Mouse (Mus musculus) liver, adult 2 months (tissue): ENCODE results near the gene Safb2. TPM values are rescaled to one million over a fixed set of nuclear protein-coding genes. Genes with fewer than 3 reads are reported as not detected.

Source experiments
- DNase-seq: peaks from one replicate; pipeline ENCODE4 v3.0.0-alpha.2; 2011; ENCODE audit warnings: low read depth, low spot score; ENCODE audit errors: extremely low read depth
- H3K27ac ChIP-seq: fragments of 200-500 bp; replicated peaks from 2 replicates; pipeline ENCODE4 v1.5.1; 2012; ENCODE audit warnings: low read depth, mild to moderate bottlenecking, control low read depth, inconsistent platforms, low read length; ENCODE audit not compliant: insufficient read depth
- H3K27me3 ChIP-seq: fragments of 200-500 bp; 2 replicates; pipeline ENCODE4 v1.6.1; 2012; ENCODE audit warnings: mild to moderate bottlenecking, moderate library complexity, low read length, inconsistent platforms; ENCODE audit not compliant: control insufficient read depth, insufficient read depth
- H3K36me3 ChIP-seq: fragments of 200-500 bp; 2 replicates; pipeline ENCODE4 v1.6.1; 2012; ENCODE audit warnings: low read length, inconsistent platforms; ENCODE audit not compliant: control insufficient read depth, insufficient read depth
- H3K4me1 ChIP-seq: fragments of 200-500 bp; 2 replicates; pipeline ENCODE4 v1.6.1; 2011; ENCODE audit warnings: low read length; ENCODE audit not compliant: control insufficient read depth, insufficient read depth
- H3K4me3 ChIP-seq: fragments of 200-500 bp; 2 replicates; pipeline ENCODE4 v1.5.1; 2011; ENCODE audit warnings: low read depth, mild to moderate bottlenecking, control low read depth, low read length, moderate library complexity; ENCODE audit not compliant: insufficient read depth
- H3K79me2 ChIP-seq: fragments of 200-500 bp; 2 replicates; pipeline ENCODE4 v1.6.1; 2012; ENCODE audit warnings: inconsistent platforms, mild to moderate bottlenecking, low read length, moderate library complexity; ENCODE audit not compliant: control insufficient read depth, insufficient read depth
- H3K9ac ChIP-seq: fragments of 200-500 bp; 2 replicates; pipeline ENCODE4 v1.6.1; 2012; ENCODE audit warnings: low read depth, mild to moderate bottlenecking, control low read depth, inconsistent platforms, low read length
- CTCF ChIP-seq: fragments of 200-500 bp; IDR thresholded peaks from 2 replicates; pipeline ENCODE4 v1.5.1; 2011; ENCODE audit warnings: low read depth, low read length, control low read depth
- POLR2A ChIP-seq: fragments of 200-500 bp; IDR thresholded peaks from 2 replicates; pipeline ENCODE4 v1.6.1; 2011; ENCODE audit warnings: low read length, control low read depth; ENCODE audit not compliant: insufficient read depth; ENCODE audit errors: extremely low read depth
- WGBS: fragments of 180-500 bp; shearing (Covaris S2); methylation state at CpG from one replicate; pipeline ENCODE4 v1.1.7; 2018; 5-methylcytosine and 5-hydroxymethylcytosine counted together
- polyA plus RNA-seq: library from polyadenylated mRNA; depleted of rRNA; stranded (reverse); fragments of >200 nt; gene quantifications from 2 replicates; pipeline ENCODE4 v1.2.3, GENCODE M21; 2012
- total RNA-seq: library from RNA; depleted of rRNA; stranded (reverse); fragments of >200 nt; gene quantifications from 2 replicates; pipeline ENCODE4 v1.2.3, GENCODE M21; 2014

The Safb2 gene
- total and polyA plus RNA-seq, 2 experiments: 32.8 to 62.3 TPM

DNA sequence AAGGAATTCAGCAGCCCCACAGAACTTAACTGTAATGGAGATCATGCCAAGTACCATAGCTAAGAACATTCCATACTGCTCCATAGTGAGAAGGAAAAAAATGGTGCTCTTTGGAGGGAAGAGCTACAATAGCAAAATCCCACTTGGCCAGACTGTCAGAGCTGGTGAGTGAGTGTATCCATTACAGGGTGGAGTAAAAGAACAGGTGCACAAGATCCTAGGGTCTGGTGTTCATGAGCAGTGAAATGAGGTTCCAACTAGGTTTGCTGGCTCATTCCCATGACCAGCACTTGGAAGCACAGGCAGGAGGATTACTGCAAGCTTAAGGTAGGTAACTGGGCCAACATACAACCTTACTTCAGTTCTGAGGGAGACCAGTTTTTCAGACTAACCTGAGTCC is 8.2 kb upstream of the Safb2 start:
- H3K36me3 ChIP-seq: peaks cover 68% of the 10 kb centered on the region

DNA sequence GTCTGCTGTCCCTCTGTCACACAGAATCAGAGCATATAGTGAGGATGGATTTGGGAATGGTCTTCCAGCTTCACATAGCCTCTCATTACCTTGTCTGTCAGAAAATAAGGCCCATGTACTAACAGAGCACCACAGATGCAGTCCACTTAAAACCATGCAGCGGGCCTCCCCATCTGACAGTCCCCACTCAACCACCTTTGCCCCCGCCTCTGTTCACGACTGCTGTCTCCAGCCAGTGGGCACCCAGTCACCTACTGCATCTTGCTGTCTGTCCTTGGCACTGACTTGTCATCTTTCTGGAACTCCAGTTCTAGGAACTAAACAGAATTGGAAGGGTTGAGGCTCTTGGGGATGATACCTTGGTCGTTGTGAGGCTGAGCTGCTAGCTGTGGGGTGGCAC is 4.5 kb upstream of the Safb2 start:
- peaks cover 14% of the 10 kb centered on the region for H3K4me1 ChIP-seq
- no peak for DNase-seq
- no peaks in the 10 kb centered on the region for H3K27me3 ChIP-seq
- no peak overlapping the region for H3K4me3 ChIP-seq
- no peak overlapping the region for H3K9ac ChIP-seq
- H3K36me3 ChIP-seq: peaks cover 41% of the 10 kb centered on the region
- peaks cover 58% of the 10 kb centered on the region for H3K79me2 ChIP-seq
- TF ChIP-seq CTCF (no peak), POLR2A (no peak)
- 67% methylated on average over 4 of the region's 4 CpGs for WGBS
- H3K27ac ChIP-seq: no peak overlapping the region

More for the DNA sequence above, 8.2 kb upstream of the Safb2 start:
- H3K4me3 ChIP-seq: no peak overlapping the region
- H3K27ac ChIP-seq: no peak overlapping the region
- H3K27me3 ChIP-seq: no peaks in the 10 kb centered on the region
- 0 out of 2 replicates have a peak, but pooled peaks cover 5% of the 10 kb centered on the region for H3K4me1 ChIP-seq
- H3K79me2 ChIP-seq: peaks cover 41% of the 10 kb centered on the region
- no peak overlapping the region for H3K9ac ChIP-seq
- DNase-seq: no peak
- TF ChIP-seq POLR2A (no peak), CTCF (no peak)

DNA sequence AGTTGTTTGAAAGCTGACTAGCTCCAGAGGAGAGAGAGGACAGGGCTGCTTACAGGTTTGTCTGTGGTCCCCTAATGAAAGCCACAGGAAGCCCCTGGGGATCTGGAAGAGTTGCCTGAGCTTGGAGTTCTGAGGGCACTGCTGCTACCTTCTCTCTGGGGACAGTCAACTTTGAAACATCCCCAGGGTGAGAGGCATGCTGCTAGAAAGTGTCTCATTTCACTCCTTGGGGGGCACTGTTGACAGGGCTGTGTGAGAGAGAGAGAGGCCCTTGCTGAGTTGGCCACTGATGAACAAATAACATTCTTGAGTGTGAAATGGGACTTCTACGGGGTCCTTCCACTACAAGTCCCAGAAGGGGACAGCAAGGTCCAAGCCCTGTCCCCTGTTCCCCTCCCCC is 3.4 kb upstream of the Safb2 start:
- H3K79me2 ChIP-seq: peaks cover 64% of the 10 kb centered on the region
- no peak overlapping the region for H3K9ac ChIP-seq
- H3K36me3 ChIP-seq: peaks cover 39% of the 10 kb centered on the region
- no peak overlapping the region for H3K27ac ChIP-seq
- H3K4me1 ChIP-seq: peaks cover 20% of the 10 kb centered on the region
- 71% methylated on average over 1 of the region's 1 CpGs for WGBS
- no peaks in the 10 kb centered on the region for H3K27me3 ChIP-seq
- TF ChIP-seq POLR2A (no peak), CTCF (no peak)
- no peak overlapping the region for H3K4me3 ChIP-seq
- no peak for DNase-seq

DNA sequence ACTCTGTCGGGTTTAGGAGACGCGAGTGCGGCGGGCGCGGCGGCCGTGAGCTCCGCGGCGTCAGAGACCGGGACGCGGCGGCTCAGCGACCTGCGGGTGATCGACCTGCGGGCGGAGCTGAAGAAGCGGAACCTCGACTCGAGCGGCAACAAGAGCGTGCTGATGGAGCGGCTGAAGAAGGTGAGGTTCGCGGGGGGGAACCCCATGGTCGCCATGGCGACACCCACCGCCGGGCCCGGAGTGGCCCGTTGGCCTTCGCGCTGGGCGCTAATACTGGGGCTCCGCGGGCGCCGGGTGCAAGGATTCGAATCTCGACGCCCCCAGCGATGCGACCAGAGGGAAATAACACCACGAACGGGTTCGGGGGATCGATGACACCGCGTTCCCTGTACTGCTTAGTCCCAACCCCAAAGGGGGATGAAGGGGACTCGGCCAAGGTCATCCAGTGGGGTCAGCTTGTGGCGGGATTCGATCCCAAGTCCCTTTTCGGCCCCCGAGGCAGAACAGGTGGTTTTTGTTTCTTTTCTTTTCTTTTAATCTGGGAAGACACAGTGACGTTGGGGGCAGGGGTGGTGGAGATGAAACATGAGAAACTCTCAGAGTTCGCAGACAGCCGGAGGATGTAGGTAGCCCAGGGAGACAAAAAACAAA is 911 bp upstream of the Safb2 start:
- Histone ChIP-seq H3K27ac (peak overlapping the region; percentile 82), H3K4me3 (peak overlapping the region; percentile 86), H3K36me3 (peaks cover 23% of the 10 kb centered on the region; the same call in 1 of the 2 replicates), H3K79me2 (peaks cover 68% of the 10 kb centered on the region), H3K9ac (peak overlapping the region; percentile 90), H3K27me3 (no peaks in the 10 kb centered on the region), H3K4me1 (peaks cover 25% of the 10 kb centered on the region)
- TF ChIP-seq POLR2A: no peak
- no peak for TF ChIP-seq CTCF
- DNase-seq: peak; percentile 30
- WGBS: under 1% methylated on average over 61 of the region's 61 CpGs

DNA sequence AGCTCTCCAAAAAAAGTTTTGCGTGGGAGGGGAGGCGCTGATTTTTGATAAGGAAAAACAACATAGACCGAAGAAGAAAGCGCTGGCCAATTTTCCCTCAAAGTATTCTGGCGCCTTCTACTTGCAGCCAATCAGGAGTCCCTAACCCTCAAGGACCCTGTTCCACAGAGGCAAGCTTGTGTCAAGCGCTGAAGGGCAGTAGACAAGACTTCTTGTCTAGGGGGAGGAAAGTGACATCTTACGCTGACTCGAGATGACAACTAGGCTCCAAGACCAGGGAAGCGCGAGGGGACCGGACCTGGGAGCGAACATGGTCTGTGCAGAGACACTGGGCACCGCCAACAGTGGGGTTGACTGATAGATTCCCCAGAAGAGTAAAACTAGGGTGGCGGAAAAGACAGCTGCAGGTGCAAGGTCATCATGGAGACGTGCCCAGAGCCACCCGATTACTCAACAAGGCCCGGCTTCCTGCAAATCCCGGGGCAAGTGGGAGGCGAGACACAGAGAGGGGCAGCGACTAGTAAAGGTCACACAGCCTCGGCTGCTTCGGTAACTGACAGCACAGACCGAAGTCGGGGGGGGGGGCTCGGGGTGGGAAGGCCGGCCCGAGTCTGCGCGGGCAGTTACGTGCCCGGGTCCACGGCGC is 651 bp downstream of the Safb2 start:
- Histone ChIP-seq H3K27me3 (no peaks in the 10 kb centered on the region), H3K27ac (peak overlapping the region; percentile 92), H3K4me1 (peaks cover 25% of the 10 kb centered on the region), H3K4me3 (peak overlapping the region; percentile 78), H3K9ac (peak overlapping the region; percentile 85), H3K79me2 (peaks cover 55% of the 10 kb centered on the region), H3K36me3 (peaks cover 23% of the 10 kb centered on the region; the same call in 1 of the 2 replicates)
- under 1% methylated on average over 33 of the region's 33 CpGs for WGBS
- TF ChIP-seq POLR2A: no peak
- TF ChIP-seq CTCF: no peak
- peak; percentile 74 for DNase-seq

DNA sequence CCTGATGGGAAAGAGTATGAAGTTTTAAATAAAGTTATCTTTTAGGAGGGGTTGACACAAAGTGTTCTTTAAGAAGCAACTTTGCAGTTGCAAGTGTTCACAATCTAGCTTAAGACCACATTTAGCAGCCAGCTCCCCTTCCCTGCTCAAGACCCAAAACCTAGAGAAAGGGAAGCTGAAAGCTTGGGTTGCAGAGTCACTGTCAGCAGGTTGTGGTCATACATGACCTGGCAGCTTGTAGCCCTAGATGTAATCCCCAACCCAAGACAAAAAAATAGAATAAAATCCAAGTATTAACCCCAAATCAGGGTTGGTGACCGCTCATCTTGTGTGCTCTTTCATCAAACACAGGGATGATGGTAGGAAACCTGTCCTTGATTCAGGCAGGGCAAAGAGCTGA is 1.3 kb downstream of the Safb2 start:
- peak overlapping the region; percentile 85 for H3K9ac ChIP-seq
- WGBS: 31% methylated on average over 1 of the region's 1 CpGs
- H3K27ac ChIP-seq: peak overlapping the region; percentile 92
- H3K4me3 ChIP-seq: peak overlapping the region; percentile 78
- TF ChIP-seq POLR2A: no peak
- no peak for TF ChIP-seq CTCF
- peaks cover 51% of the 10 kb centered on the region for H3K79me2 ChIP-seq
- DNase-seq: no peak
- no peaks in the 10 kb centered on the region for H3K27me3 ChIP-seq
- peaks cover 22% of the 10 kb centered on the region for H3K4me1 ChIP-seq
- H3K36me3 ChIP-seq: peaks cover 26% of the 10 kb centered on the region
